Mouse (Mus musculus): ENCODE measurements around the gene Gpr179.

DNA sequence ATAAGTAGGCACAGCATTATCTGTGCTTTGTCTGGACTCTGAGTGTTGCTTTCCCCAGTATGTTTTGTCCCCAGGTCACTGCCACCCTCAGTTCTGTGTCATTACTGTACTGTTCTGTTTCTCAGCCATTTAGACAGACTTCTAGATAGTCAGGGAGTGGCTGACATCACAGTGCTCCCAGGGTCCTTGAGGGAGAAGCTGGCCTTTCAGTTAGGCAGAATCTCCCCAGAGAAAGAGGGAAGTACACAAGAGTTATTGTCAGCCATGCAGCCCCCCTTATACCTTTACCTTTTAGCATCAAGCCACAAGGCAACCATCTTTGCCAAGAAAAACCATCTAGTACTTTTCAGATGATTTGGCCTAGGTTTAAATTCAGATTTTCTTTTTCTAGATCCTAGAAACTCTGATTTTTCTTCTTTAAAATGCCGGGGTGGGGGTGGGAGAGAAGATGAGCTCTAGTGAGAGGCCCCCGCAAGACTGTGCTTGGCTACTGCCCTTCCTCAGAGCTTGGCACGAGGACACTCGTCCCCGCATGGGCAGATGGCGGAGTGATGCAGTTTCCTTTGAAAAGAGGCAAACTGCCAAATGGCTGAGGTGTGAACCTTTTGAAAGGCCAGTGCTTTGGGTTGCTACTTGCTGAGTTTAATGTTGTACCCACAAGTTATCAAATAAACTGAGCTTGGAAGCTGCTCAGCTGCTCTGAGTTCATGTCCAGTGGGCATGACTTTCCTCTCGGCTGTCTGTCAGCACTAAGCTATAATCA, 18.6 kb upstream of the Gpr179 start:
- no peak for TF ChIP-seq GATA1 (IDR thresholded peaks at IDR 0.05; ENCODE audit: low read length)
- no peak for TF ChIP-seq TAL1 (IDR thresholded peaks at IDR 0.05; ENCODE audit: low read length)
